Mouse (Mus musculus): Measurements from ENCODE around the gene Pxt1. TPM values are rescaled to one million over a fixed set of nuclear protein-coding genes. Genes with fewer than 3 reads are reported as not detected.

The Pxt1 gene
- polyA plus RNA-seq, 1 experiment from 2014 or later, result not detected

DNA sequence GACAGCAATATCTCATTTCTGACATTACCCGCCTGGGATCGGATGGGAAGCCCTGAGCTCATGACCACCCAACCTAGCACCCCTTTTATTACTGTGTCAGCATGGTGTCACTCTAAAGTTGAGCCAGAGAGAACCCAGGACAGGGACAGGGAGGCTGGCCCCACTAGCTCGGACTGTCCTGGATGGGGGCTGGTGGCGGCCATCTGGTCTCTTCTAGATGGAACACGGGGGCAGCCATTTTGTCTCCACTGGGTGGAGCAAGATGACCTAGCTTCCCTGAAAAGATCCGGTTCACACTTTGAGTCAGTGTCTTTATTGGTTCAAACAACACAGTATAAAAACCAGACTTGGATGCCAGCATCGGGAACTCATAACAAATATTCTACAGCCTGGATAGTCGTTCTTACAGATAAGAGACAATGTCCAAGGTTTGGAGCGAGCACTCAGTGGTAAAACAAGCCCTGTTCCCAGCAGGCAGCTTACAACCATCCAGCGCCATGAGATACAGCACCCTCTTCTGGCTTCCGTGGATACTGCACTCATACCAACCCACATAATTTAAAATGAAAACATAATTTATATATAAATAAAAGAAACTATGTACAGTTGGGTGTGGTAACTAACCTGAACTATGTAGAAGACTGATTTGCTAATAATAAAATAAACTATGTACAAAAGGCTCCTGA lies 47.4 kb downstream of the Pxt1 start:
- no peaks in the 10 kb centered on the region for H3K9me3 ChIP-seq (ENCODE audit: control insufficient read depth, low read length)
- H3K36me3 ChIP-seq (ENCODE audit: control insufficient read depth, insufficient read depth, low read length), result no peaks in the 10 kb centered on the region
- no peak overlapping the region for H3K27ac ChIP-seq (ENCODE audit: low read depth, low read length)
- no peak overlapping the region for H3K4me3 ChIP-seq (ENCODE audit: low read depth, low read length)
- H3K9ac ChIP-seq (replicated peaks; ENCODE audit: low read depth, low read length), result no peak overlapping the region
- H3K27me3 ChIP-seq (ENCODE audit: control insufficient read depth, insufficient read depth, low read length), result no peaks in the 10 kb centered on the region
- H3K4me2 ChIP-seq (ENCODE audit: low read depth, low read length), result no peak overlapping the region
- H3K4me1 ChIP-seq (ENCODE audit: control insufficient read depth, insufficient read depth, low read length), result no peaks in the 10 kb centered on the region
- no peak for ATAC-seq (ENCODE audit: low read depth)
- WGBS, result 91% methylated on average over 11 of the region's 11 CpGs

- Histone ChIP-seq H3K9ac (replicated peaks; ENCODE audit: low read depth, low read length) (no peak overlapping the region), H3K4me3 (ENCODE audit: low read depth, low read length) (no peak overlapping the region), H3K9me3 (ENCODE audit: control insufficient read depth, low read length) (no peaks in the 10 kb centered on the region), H3K4me1 (ENCODE audit: control insufficient read depth, insufficient read depth, low read length) (no peaks in the 10 kb centered on the region), H3K27me3 (ENCODE audit: control insufficient read depth, insufficient read depth, low read length) (no peaks in the 10 kb centered on the region), H3K27ac (ENCODE audit: low read depth, low read length) (no peak overlapping the region), H3K36me3 (ENCODE audit: control insufficient read depth, insufficient read depth, low read length) (no peaks in the 10 kb centered on the region), H3K4me2 (ENCODE audit: low read depth, low read length) (no peak overlapping the region)
- WGBS, result 94% methylated on average over 21 of the region's 21 CpGs
- no peak for ATAC-seq (ENCODE audit: low read depth)
Observed at GRCm38 (mm10) chr17:28895217-28895875, 48.3 kb downstream of the Pxt1 start.

- no peak overlapping the region for H3K27ac ChIP-seq (ENCODE audit: low read depth, low read length)
- no peaks in the 10 kb centered on the region for H3K4me1 ChIP-seq (ENCODE audit: control insufficient read depth, insufficient read depth, low read length)
- no peak overlapping the region for H3K4me3 ChIP-seq (ENCODE audit: low read depth, low read length)
- WGBS, result 88% methylated on average over 11 of the region's 11 CpGs
- H3K9ac ChIP-seq (replicated peaks; ENCODE audit: low read depth, low read length), result no peak overlapping the region
- no peaks in the 10 kb centered on the region for H3K27me3 ChIP-seq (ENCODE audit: control insufficient read depth, insufficient read depth, low read length)
- H3K36me3 ChIP-seq (ENCODE audit: control insufficient read depth, insufficient read depth, low read length), result no peaks in the 10 kb centered on the region
- H3K9me3 ChIP-seq (ENCODE audit: control insufficient read depth, low read length), result no peaks in the 10 kb centered on the region
- no peak overlapping the region for H3K4me2 ChIP-seq (ENCODE audit: low read depth, low read length)
- ATAC-seq (ENCODE audit: low read depth), result no peak
Observed at GRCm38 (mm10) chr17:28894050-28894767, 49.4 kb downstream of the Pxt1 start.

DNA sequence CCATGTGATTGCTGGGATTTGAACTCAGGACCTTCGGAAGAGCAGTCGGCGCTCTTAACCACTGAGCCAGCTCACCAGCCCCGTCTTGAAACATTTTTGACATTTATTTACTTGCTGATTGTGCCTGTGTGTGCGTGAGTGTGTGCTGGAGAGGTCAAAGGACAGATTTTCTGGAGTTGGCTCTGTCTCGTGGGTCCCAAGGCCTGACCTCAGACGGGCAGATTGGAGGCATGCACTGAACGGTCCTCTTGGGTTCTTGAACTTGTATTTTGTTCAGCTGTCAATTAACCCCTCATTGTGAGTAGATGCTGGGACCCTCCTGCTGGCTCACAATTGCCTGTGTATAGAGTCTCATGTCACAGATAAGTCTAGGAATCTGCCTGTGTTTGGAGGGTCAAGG lies 57.4 kb downstream of the Pxt1 start:
- Histone ChIP-seq H3K4me3 (ENCODE audit: low read depth, low read length) (no peak overlapping the region), H3K9me3 (ENCODE audit: control insufficient read depth, low read length) (peaks cover 5% of the 10 kb centered on the region), H3K4me1 (ENCODE audit: control insufficient read depth, insufficient read depth, low read length) (no peaks in the 10 kb centered on the region), H3K9ac (replicated peaks; ENCODE audit: low read depth, low read length) (no peak overlapping the region), H3K27me3 (ENCODE audit: control insufficient read depth, insufficient read depth, low read length) (no peaks in the 10 kb centered on the region), H3K27ac (ENCODE audit: low read depth, low read length) (no peak overlapping the region), H3K4me2 (ENCODE audit: low read depth, low read length) (no peak overlapping the region), H3K36me3 (ENCODE audit: control insufficient read depth, insufficient read depth, low read length) (no peaks in the 10 kb centered on the region)
- ATAC-seq (ENCODE audit: low read depth), result no peak
- WGBS, result 90% methylated on average over 8 of the region's 8 CpGs

DNA sequence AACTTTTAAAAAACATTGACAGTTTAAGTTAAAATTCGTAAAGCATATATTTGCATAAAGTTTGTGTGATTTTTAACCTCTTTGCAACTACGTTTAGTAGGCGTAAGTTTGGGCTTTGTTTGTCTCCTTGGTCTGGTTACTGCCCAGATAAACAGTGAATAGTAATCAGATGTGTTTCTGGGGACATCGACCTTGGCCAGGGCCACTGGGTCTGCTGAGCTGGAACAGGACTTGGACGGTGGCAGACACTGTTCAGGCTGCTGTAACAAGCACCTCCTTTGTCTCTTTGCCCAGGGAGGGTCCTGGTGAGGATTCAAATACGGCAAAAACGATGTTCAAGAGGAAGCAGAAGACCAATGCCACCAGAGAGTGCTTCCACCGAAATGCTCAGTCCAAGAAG lies 58.4 kb downstream of the Pxt1 start:
- no peak overlapping the region for H3K4me3 ChIP-seq (ENCODE audit: low read depth, low read length)
- H3K36me3 ChIP-seq (ENCODE audit: control insufficient read depth, insufficient read depth, low read length), result no peaks in the 10 kb centered on the region
- WGBS, result 91% methylated on average over 8 of the region's 8 CpGs
- no peak overlapping the region for H3K4me2 ChIP-seq (ENCODE audit: low read depth, low read length)
- H3K9ac ChIP-seq (replicated peaks; ENCODE audit: low read depth, low read length), result no peak overlapping the region
- no peak overlapping the region for H3K27ac ChIP-seq (ENCODE audit: low read depth, low read length)
- H3K9me3 ChIP-seq (ENCODE audit: control insufficient read depth, low read length), result peaks cover 5% of the 10 kb centered on the region
- ATAC-seq (ENCODE audit: low read depth), result no peak
- H3K4me1 ChIP-seq (ENCODE audit: control insufficient read depth, insufficient read depth, low read length), result no peaks in the 10 kb centered on the region
- H3K27me3 ChIP-seq (ENCODE audit: control insufficient read depth, insufficient read depth, low read length), result 0 out of 2 replicates have a peak, but pooled peaks cover 2% of the 10 kb centered on the region

Other genes starting within 250 kb of the Pxt1 start
- gene AC170998.1, start 217.8 kb downstream of the Pxt1 start, polyA plus RNA-seq (2014; fragmentation: Nextera tagmentation; extraction: Ambion mirVana), result 2.3 and 2.8 TPM in 2 replicates
- 0.32 and 0.96 TPM in 2 replicates for gene Mapk13, start 174.5 kb downstream of the Pxt1 start, polyA plus RNA-seq (2014; fragmentation: Nextera tagmentation; extraction: Ambion mirVana)
- gene Brpf3, start 142.8 kb downstream of the Pxt1 start, polyA plus RNA-seq (2014; fragmentation: Nextera tagmentation; extraction: Ambion mirVana), result 6.9 and 7.8 TPM in 2 replicates
- gene Pnpla1, start 85.4 kb downstream of the Pxt1 start, polyA plus RNA-seq (2014; fragmentation: Nextera tagmentation; extraction: Ambion mirVana), result 0.07 TPM in 1 of 2 replicates, not detected in the other
- gene 4930539E08Rik, start 28.5 kb downstream of the Pxt1 start, polyA plus RNA-seq (2014; fragmentation: Nextera tagmentation; extraction: Ambion mirVana), result 0.42 and 0.48 TPM in 2 replicates
- gene Kctd20, start 8.1 kb upstream of the Pxt1 start, polyA plus RNA-seq (2014; fragmentation: Nextera tagmentation; extraction: Ambion mirVana), result 66.6 and 89.3 TPM in 2 replicates
- gene Stk38, start 64.2 kb upstream of the Pxt1 start, polyA plus RNA-seq (2014; fragmentation: Nextera tagmentation; extraction: Ambion mirVana), result 82.4 and 99.1 TPM in 2 replicates
- 423 and 489 TPM in 2 replicates for gene Srsf3, start 88.8 kb upstream of the Pxt1 start, polyA plus RNA-seq (2014; fragmentation: Nextera tagmentation; extraction: Ambion mirVana)
- gene Cdkn1a, start 147.1 kb upstream of the Pxt1 start, polyA plus RNA-seq (2014; fragmentation: Nextera tagmentation; extraction: Ambion mirVana), result 59.8 and 81.1 TPM in 2 replicates
- not detected in 2 replicates for gene Rab44, start 170.3 kb upstream of the Pxt1 start, polyA plus RNA-seq (2014; fragmentation: Nextera tagmentation; extraction: Ambion mirVana)

Data from neural tube, embryonic 14.5 days (tissue).